Mouse (Mus musculus) layer of hippocampus, postnatal 36 days (tissue): Measurements from ENCODE around the gene 0610040J01Rik. TPM values are rescaled to one million over a fixed set of nuclear protein-coding genes. Genes with fewer than 3 reads are reported as not detected.

ENCODE experiments used
- DNase-seq, 2 experiments: peaks; one replicate each; pipeline ENCODE4 v3.0.0; 2022
- total RNA-seq, 2 experiments: library from RNA; stranded (reverse); gene quantifications; 2 replicates each; pipeline ENCODE4 v1.2.3; 2021

0610040J01Rik gene
- total RNA-seq, 2 experiments from 2014 or later, result 2.9 to 5.9 TPM

DNA sequence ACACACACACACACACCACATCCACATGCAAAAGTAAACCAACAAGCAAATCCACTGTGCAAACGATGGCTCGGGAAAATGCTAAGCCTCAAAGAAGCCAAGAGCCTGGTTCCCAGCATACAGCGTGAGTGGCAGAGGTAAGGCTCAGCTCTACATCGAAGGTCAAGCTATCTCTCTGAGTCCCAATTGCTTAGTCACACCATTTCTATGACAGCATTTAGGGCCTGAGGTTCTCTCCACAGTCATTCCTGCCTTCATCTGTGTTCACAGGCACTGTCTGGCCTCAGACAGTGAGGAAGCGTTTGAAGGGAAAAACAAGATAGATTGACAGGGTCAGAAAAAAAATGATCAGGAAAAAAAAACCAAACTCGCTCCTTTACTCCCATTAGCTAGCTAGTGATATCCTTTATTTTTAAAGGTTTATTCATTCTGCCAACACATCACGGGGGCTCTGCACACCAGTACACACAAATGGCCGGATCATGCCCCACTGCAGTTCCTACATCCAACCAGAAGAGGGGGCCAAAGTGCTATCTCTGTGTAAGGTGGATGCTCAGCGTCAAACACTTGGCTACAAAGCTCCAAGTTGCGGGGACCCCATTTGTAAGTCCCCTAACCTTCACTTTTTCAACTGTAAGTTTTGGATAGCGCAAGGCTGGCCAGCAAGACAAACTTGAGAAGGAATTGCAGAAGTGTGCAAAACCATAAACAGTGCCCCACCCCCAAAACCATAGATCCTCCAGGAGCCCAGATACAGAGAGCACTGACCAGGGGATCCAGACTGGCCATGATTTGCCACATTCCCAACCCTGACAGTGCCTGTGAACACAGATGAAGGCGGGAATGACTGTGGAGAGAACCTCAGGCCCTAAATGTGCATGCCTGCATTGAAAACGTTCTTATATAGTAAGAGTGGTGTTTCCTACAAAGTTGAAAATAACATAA is 94.3 kb downstream of the 0610040J01Rik start:
- DNase-seq, result peak; percentile 78 to 86

DNA sequence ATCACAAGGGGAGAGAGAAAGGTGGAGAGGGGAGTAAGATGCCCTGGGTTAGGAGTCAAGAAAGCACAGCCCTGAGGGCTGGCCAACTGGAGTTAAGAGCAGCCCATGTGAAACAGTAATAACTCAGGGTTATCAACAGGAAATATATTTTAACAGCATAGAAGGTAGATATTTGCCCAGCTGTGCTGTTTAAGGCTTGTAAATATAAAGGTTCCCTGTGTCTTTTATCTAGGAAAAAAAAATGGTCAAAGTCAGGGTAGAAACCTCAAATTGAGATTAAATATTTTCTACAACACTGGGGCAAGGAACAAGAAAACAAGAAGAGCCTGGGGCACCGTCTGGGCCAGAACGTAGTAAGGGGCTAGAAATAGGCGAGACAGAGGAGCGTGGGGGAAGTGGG is 95.3 kb downstream of the 0610040J01Rik start:
- DNase-seq, result no peak

DNA sequence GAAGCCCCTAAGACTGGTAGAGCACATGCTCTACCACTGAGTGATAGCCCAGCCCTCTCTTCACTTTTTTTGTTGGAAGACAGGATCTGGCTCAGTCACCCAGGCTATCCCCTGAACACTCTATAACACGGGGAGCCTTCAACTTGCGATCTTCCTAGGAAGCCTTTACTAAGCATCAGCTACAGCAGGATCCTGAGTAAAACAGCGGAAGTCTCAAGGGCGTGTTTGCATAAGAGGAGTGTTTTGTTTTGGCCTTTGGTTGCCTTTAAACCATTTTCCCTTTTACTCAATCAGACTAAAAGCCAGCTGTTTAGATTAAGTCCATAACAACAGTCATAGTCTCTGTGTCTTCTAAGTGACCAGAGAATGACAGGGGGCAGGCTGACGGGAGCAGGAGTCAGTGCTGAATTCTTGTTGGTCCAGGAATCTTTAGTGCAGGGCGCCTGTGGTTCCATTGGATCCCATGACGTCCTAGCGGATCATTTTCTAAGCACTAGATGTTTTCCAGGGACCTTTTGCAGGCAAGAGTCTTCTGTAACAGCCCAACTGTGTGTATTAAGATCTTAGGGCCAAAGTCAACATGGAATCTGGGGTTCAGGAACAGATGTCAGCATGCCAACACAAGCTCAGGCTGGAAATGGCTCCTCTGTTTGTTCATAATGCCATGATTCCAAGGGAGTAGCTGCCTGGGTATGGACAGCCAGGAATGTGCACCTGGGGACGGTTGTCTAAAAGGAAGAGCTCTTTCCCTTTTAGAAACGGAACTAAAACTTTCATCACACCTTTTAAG is 98.2 kb downstream of the 0610040J01Rik start:
- DNase-seq, result no peak

DNA sequence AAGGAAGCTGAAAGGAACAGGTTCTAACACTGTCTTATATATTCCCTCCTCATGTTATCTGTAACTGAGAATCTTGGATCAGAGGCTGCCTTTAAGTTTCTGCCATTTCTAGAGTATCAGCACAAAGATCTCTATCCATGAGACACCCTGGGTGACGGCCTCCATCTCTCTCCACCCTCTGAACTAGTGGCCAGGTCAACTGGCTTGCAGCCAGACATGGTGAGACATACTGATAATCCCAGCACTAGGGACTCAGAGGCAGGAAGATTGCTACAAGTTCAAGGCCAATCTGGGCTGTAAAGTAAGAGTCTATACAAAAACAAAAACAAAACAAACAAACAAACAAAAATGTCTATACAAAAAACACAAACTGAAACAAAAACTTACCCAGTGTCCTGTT is 102.7 kb downstream of the 0610040J01Rik start:
- no peak for DNase-seq

DNA sequence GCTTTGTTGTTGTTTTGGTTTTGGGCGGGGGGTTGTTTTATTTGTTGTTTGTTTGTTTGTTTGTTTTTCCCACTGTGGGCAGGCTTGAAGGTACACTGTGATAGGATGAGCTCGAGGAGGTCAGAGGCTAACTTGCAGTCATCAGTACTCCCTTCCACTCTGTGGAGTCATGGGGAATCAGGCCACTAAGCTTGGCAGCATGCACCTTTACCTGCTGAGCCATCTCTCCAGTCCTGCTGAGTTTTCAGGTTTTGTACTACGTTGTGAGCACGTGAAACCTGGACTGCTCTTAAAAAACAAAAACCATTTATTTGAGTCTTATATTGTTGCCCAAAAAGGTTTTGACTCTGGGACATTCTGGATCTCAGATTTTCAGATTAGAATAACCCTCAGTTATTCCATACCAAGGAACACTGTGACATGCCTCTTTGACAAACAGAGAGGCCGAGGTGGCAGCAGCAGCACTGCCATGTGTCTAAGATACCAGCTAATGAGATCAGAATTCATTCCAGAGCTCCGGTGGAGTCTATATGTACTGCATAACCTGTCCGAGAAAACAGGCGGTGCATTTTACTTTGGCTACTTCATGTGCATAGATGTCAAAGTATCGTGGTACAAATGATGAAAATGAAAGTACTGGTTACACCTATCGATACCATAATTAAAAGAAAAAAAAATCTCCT is 104.4 kb downstream of the 0610040J01Rik start:
- no peak for DNase-seq

DNA sequence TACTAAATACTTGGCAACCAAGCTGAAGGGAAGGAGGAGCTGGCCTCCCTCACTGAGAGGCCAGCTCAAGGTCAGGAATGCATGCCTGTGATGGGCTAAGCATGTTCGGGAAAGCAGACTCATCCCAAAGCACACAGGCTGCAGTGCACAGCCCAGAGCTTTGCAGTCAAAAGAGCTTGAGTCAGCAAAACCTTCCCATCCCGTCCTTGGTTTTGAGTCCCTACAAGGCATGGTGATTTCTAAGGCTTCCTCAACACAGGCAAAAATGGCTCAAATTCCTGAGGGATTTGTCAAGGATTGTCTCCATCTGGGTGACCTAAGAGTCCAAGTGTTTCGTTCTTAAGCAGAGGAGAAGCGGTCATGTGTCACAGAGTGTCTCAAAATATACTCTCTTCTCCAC is 106.0 kb downstream of the 0610040J01Rik start:
- no peak for DNase-seq

DNA sequence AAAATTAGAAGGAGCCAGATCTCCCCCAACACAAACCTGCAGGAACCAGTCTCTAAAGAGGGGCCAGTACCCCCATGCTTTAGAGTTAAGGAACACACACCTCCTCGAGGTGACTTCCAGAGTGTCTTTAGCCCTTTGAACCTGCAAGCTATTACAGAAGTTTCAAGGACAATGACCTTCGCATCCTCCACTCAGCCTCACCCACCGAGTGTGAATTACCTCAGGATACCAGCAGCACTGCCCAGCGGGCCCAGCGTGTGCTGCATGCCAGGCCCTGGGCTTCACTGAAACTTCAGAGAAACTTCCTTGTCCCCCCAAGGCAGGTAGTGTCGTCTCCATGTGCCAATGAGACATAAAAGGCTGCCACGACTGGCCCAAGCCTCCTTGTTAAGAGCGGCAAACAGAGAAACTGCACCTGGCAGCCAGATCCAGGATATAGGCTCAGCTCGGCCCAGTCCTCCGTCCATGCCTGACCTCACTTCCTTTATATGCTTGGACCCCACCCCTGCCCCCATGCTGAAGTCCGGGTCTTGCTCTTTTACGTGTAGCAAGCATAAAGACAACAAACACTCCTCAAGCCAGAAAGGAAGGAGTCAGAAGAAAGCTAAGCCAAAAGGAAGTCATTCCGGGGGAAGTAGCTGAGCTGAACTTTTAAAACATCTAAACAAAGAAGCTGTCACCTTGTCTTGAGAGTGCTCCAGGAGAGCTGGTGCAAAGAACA is 111.3 kb downstream of the 0610040J01Rik start:
- no peak for DNase-seq

DNA sequence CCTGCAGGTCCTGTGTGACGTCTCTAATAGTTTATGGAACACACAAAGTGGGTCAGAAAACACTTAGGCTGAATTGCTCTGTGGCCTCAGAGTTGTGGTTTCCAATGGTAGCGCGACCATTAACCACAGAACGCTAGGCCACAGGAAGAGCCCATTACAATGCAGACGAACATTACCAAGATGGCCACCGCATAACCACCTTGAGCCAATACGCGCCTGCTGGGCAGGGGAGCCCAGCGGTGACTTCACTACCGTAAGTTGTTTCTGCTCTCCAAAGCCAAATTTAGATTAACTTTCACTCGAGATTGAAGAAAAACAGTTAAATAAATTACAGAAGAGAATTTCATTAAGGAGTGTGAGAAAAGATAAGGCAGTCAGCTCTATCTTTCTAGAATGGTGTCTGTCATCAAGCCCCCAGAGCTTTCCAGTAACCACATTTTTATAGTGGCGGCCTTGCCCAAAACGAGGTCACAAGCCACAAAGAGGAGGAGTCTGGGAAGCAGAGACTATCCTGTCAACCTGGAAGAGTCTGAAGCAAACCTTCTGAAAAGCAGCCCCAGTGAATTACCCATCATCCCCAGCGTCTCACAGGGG is 113.0 kb downstream of the 0610040J01Rik start:
- no peak for DNase-seq

DNA sequence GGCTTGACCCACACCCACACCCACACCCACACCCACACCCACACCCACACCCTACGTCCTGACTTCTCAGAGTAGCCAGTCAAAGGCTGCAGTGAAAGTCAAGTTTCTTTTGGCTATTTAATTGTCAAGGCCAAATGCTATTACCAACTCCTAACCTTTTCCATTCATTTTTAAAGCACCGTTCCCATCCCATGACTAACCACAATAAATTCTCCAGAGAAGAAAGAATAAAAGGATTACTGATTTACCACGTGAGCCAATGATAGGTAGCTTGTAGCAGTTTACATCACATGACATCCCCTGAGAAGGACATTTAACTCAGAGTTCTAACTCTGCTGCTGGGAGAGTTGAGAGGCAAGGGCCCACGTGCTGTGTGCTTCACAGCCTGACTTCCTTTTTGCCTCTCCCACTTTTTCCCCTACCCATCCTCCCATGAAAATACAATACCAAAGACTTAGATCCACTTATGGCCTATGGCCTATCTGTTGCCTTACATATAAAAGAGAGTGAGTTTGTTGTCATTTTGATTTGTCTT is 118.7 kb downstream of the 0610040J01Rik start:
- DNase-seq, result no peak

DNA sequence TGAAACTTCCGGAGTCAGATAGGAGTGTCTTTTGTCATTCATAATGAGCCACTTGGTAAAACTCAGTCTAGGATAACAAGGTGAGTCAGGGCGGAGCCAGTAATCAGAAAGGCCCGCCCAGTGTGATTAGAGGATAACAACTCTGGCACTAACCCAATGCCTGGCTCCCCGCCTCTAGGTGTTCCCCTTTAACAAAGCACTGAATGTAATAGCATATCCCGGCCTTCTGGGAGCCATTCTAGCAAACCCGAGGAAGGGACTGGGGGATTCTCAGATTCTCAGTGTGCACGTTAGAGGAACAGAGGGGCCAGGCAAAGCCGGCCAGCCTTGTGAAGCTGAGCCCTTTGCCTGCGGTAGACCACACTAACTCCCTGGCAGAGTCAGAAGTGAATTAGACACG is 120.7 kb downstream of the 0610040J01Rik start:
- DNase-seq, result no peak

DNA sequence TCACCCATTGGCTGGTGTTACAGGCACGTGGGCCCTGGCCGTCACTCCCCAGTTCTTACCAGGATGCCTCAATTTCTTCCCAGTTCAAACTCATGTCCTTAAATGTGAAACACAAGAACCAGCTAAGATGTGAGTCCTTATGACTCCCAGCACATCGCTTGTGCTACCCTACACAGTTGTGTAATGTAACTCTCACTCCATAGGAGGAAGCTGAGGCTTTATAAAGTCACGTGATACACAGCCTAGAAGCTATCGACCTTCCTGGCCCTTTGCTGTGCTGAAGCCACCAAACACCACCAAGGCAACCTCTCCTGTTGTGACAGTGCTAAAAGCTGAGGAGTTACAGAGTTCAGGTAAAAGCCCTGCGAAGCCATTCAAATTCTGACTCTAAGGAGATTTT is 123.4 kb downstream of the 0610040J01Rik start:
- no peak for DNase-seq

DNA sequence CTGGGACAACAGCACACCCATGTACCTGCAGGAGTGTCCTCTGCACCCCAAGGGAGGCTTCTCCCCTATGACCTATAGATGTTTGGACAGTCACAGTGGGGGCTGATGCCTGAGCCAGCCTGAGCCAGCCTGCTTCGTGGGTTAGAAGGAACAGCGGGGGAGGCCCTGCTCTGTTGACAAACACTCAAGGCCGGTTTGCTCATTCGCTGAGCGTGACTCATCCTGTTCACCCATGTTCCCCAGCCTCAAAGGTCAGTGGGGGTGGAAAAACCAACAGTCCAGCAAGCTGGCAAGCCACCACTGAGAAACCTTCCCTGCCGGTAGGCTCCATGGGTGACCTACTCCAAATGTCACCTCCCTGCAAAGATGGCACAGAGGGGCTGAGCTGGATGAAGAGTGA is 124.6 kb downstream of the 0610040J01Rik start:
- DNase-seq, result no peak

DNA sequence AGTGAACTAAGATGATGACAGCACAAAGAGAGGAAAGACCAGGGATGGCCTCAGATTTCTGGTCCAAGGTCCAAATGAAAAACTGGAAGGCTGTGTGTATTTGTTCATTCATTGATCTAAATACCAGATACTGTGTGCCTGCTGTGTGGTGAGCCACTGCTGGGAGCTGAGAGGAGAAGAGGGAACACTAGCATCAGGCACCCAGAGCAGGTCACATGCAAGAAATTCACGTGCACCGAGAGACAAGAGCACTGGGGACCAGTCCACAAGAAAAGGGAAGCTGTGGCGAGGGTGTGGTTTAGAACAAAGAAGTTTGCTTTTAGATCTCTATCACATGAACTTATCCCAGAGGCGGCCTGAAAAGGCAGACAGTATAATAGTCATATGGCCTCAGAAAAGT is 126.4 kb downstream of the 0610040J01Rik start:
- no peak for DNase-seq

DNA sequence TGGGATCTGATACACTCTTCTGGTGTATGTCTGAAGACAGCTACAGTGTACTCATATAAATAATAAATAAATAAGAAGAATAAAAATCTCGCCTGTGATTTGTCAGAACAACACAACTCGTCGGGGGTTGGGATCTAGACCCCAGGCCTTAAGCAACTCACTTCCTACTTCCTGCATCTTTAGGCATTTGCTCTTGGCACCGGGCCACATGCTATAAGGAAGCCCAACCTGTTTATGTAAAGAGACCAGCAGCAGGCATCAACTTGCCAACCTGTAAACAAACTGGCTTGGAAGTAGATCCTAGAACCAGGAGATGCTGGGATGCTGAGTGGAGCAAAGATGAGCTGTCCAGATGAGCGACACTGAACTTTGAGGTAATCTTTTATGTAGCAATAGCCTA is 129.7 kb downstream of the 0610040J01Rik start:
- no peak for DNase-seq

DNA sequence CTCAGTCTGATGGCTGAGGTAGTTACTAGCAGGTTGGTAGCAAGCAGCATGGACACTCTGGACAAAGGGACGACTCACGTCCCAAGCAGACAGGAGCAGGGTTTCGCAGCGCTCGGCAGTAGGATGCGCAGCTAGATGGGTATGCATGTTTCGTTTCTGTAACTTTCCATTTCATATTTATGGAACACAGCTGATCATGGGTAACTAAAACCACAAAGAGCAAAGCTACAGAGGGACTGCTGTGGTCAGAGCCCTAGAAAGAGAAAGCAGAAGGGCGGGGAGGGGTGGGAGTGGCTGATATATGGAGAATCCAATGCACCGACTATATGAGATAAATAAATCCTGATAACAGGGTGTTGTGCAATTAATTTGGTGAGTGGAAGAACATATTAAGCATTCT is 131.1 kb downstream of the 0610040J01Rik start:
- no peak for DNase-seq

DNA sequence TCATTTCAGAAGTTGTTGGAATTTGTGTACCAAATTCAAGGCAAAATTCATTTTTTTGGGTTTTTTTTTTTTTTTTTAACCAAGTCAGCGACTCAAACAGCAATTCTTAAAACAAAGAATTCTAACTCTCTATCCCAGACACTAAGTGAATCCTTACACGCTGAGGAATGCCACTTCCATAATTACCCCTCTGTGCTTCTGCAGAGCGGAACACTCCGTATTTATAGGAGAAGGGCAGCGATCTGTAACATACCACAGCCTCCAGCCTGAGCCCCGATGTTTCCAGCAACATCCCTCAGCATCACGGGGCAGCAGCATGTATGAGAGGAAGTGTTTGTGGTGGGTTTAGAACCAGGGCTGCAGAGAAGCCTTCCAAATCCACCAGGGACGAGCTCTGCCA is 135.4 kb downstream of the 0610040J01Rik start:
- no peak for DNase-seq

DNA sequence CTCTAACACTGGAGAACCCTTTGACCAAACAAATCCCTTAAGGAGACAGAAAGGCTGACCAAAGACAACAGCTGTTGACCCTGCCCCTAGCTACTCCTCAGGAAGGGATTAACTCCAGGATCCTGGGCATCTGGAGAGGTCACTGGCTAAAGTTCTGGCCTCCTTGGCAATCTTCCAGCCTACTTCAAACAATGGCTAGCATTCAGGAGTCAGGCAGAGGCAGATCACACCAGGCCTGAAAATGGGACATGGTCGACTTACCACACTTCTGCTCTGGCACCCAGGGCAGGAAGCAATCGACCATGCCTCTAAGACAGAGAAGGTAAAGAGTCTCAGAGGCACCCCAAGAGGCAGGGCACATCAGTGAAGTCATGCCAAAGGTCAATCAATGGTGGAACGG is 137.0 kb downstream of the 0610040J01Rik start:
- no peak for DNase-seq
